Mouse (Mus musculus) hindbrain, postnatal 0 days (tissue): ENCODE measurements around the gene Ttll11. TPM values are rescaled to one million over a fixed set of nuclear protein-coding genes. Genes with fewer than 3 reads are reported as not detected.

Experiments
- ATAC-seq: fragments of 200-750 bp; cut with Nextera tagmentation; 2 replicates; pipeline ENCODE4 v1.8.0; 2017; ENCODE audit warnings: mild to moderate bottlenecking, moderate TSS enrichment, moderate library complexity
- DNase-seq: peaks from one replicate; pipeline ENCODE4 v3.0.0-alpha.2; 2015; ENCODE audit warnings: low spot score
- H3K27ac ChIP-seq: fragments of 300-500 bp; sonication (generic); 2 replicates; pipeline ENCODE4 v1.5.1; 2014; ENCODE audit warnings: mild to moderate bottlenecking
- H3K27me3 ChIP-seq: fragments of 300-500 bp; sonication (generic); 2 replicates; pipeline ENCODE4 v1.6.1; 2014; ENCODE audit warnings: low read length, mixed read lengths; ENCODE audit not compliant: insufficient read depth
- H3K36me3 ChIP-seq: fragments of 300-500 bp; sonication (generic); 2 replicates; pipeline ENCODE4 v1.6.1; 2014; ENCODE audit warnings: low read length, mixed read lengths; ENCODE audit not compliant: insufficient read depth
- H3K4me1 ChIP-seq: fragments of 300-500 bp; sonication (generic); 2 replicates; pipeline ENCODE4 v1.6.1; 2014; ENCODE audit warnings: antibody characterized with exemption, low read length, mixed read lengths; ENCODE audit not compliant: insufficient read depth
- H3K4me2 ChIP-seq: fragments of 300-500 bp; sonication (generic); 2 replicates; pipeline ENCODE4 v1.6.1; 2014; ENCODE audit warnings: low read depth, mild to moderate bottlenecking, low read length, moderate library complexity, mixed read lengths
- H3K4me3 ChIP-seq: fragments of 300-500 bp; sonication (generic); 2 replicates; pipeline ENCODE4 v1.5.1; 2014; ENCODE audit warnings: low read length
- H3K9ac ChIP-seq: fragments of 300-500 bp; sonication (generic); replicated peaks from 2 replicates; pipeline ENCODE4 v1.6.1; 2014; ENCODE audit warnings: mild to moderate bottlenecking, low read length, moderate library complexity, mixed read lengths
- H3K9me3 ChIP-seq: fragments of 300-500 bp; sonication (generic); 2 replicates; pipeline ENCODE4 v1.6.1; 2016; ENCODE audit warnings: low read length, mixed read lengths
- CTCF ChIP-seq: IDR thresholded peaks from 2 replicates; pipeline ENCODE4 v1.5.1; 2016; ENCODE audit warnings: antibody characterized with exemption, control low read depth, low read depth
- WGBS: fragments of 180-500 bp; shearing (Covaris S2); extraction: QIAGEN DNeasy Blood & Tissue Kit; methylation state at CpG from one replicate; pipeline ENCODE4 v1.1.7; 2014; 5-methylcytosine and 5-hydroxymethylcytosine counted together
- polyA plus RNA-seq: library from polyadenylated mRNA; unstranded; fragments of >200 nt; fragmentation: Nextera tagmentation; extraction: Ambion mirVana; gene quantifications from 2 replicates; pipeline ENCODE4 v1.2.1, GENCODE M21; 2015
- total RNA-seq: library from RNA; depleted of rRNA; stranded (reverse); fragments of >200 nt; gene quantifications from 2 replicates; pipeline ENCODE4 v1.2.3, GENCODE M21; 2014

Ttll11 gene
- total and polyA plus RNA-seq, 2 experiments from 2014 or later = 5.8 to 8.2 TPM

GRCm38 (mm10) chr2:36008071-36008470 is 28.4 kb upstream of the Ttll11 start:
- Histone ChIP-seq H3K36me3 (no peaks in the 10 kb centered on the region), H3K4me3 (no peak overlapping the region), H3K4me1 (peaks cover 6% of the 10 kb centered on the region; the same call in 1 of the 2 replicates), H3K9ac (no peak overlapping the region), H3K27me3 (no peaks in the 10 kb centered on the region), H3K27ac (no peak overlapping the region), H3K9me3 (no peaks in the 10 kb centered on the region), H3K4me2 (no peak overlapping the region)
- TF ChIP-seq CTCF = peak; percentile 92
- ATAC-seq (no peak), DNase-seq (peak; percentile 81)
- WGBS = 33% methylated on average over 1 of the region's 1 CpGs

DNA sequence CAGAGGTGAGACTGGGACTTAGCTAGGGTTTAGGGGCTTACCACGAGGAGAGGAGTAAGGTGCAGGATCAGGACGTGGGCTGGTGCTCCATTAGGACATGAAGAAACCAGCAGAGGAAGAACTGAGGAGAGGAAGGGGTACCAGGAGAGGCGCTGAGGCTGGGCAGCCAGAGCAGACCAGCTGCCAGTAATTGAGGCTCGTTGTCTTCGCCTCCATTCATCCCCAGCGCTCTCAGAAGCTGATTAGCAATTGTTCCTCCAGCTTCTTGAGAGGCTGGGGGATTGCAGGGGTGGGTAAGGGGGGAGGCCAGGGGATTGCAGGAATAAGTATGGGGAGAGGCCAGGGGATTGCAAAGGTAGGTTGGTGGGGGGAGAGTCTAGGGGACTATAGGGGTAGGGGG is 22.5 kb upstream of the Ttll11 start:
- ATAC-seq = no peak
- 46% methylated on average over 6 of the region's 6 CpGs for WGBS
- H3K27ac ChIP-seq = no peak overlapping the region

DNA sequence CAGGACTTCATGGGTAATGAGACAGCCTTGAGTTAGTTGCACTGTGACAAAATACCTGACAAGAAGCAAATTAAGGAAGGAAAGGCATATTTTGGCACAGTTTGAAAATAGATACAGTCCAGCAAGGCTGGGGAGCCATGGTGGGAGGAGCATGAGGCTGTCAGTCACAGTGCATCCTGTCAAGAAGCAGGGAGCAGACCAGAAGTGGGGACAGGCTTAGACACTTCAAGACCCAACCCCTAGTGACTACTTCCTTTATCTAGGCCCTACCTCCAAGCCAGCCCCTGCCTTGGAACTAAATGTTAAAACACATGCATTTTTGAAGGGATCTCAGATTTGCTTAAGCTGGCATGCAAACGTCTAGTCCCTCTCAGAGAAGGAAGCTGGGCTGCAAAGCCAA is 20.7 kb upstream of the Ttll11 start:
- Histone ChIP-seq H3K9me3 (no peaks in the 10 kb centered on the region), H3K4me1 (no peaks in the 10 kb centered on the region), H3K27ac (no peak overlapping the region), H3K9ac (no peak overlapping the region), H3K27me3 (no peaks in the 10 kb centered on the region), H3K36me3 (no peaks in the 10 kb centered on the region), H3K4me2 (no peak overlapping the region), H3K4me3 (no peak overlapping the region)
- TF ChIP-seq CTCF = no peak
- WGBS = 37% methylated on average over 1 of the region's 1 CpGs
- ATAC-seq = no peak
- no peak for DNase-seq

More for the DNA sequence above, 22.5 kb upstream of the Ttll11 start:
- Histone ChIP-seq H3K4me1 (no peaks in the 10 kb centered on the region), H3K36me3 (no peaks in the 10 kb centered on the region), H3K4me3 (no peak overlapping the region), H3K9ac (no peak overlapping the region), H3K4me2 (no peak overlapping the region), H3K27me3 (no peaks in the 10 kb centered on the region), H3K9me3 (no peaks in the 10 kb centered on the region)
- TF ChIP-seq CTCF = no peak
- no peak for DNase-seq

GRCm38 (mm10) chr2:35999212-35999611 is 19.5 kb upstream of the Ttll11 start:
- no peak for TF ChIP-seq CTCF
- ATAC-seq = no peak

GRCm38 (mm10) chr2:35998416-35998815 is 18.7 kb upstream of the Ttll11 start:
- Histone ChIP-seq H3K9me3 (no peaks in the 10 kb centered on the region), H3K4me1 (no peaks in the 10 kb centered on the region), H3K36me3 (no peaks in the 10 kb centered on the region), H3K4me3 (no peak overlapping the region), H3K27me3 (no peaks in the 10 kb centered on the region), H3K9ac (no peak overlapping the region), H3K27ac (no peak overlapping the region), H3K4me2 (no peak overlapping the region)
- no peak for TF ChIP-seq CTCF
- 86% methylated on average over 5 of the region's 5 CpGs for WGBS
- ATAC-seq (no peak), DNase-seq (no peak)

More at GRCm38 (mm10) chr2:35999212-35999611, 19.5 kb upstream of the Ttll11 start:
- H3K4me2 ChIP-seq = no peak overlapping the region
- no peak overlapping the region for H3K27ac ChIP-seq
- H3K9me3 ChIP-seq = no peaks in the 10 kb centered on the region
- no peak for DNase-seq
- no peaks in the 10 kb centered on the region for H3K36me3 ChIP-seq
- no peak overlapping the region for H3K4me3 ChIP-seq
- H3K9ac ChIP-seq = no peak overlapping the region
- no peaks in the 10 kb centered on the region for H3K27me3 ChIP-seq
- H3K4me1 ChIP-seq = no peaks in the 10 kb centered on the region

- no peak for ATAC-seq
- no peaks in the 10 kb centered on the region for H3K9me3 ChIP-seq
- no peak for TF ChIP-seq CTCF
- H3K36me3 ChIP-seq = no peaks in the 10 kb centered on the region
- no peaks in the 10 kb centered on the region for H3K27me3 ChIP-seq
- H3K4me1 ChIP-seq = no peaks in the 10 kb centered on the region
- H3K27ac ChIP-seq = no peak overlapping the region
- 87% methylated on average over 2 of the region's 2 CpGs for WGBS
- no peak for DNase-seq
- H3K9ac ChIP-seq = no peak overlapping the region
- no peak overlapping the region for H3K4me2 ChIP-seq
- H3K4me3 ChIP-seq = no peak overlapping the region
Observed at GRCm38 (mm10) chr2:35996753-35997152, 17.0 kb upstream of the Ttll11 start.

DNA sequence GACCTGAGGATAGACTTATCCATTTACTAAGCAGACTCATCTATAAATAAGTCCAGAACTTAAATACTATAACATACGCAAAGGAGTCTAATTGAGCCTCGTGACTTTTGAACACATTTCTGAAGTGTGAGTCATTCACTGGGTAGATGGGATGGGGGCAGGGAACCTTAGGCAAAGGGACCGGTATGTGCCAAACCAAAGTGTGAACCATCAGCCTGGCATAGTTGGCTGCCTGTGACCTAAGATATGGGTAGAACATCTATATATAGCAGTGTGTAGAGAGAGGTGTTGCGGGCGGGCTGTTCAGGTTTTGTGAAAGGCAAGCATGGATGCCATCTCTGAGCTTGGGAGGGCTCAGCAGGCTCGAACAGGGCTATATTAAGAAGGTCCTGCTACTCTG is 14.6 kb upstream of the Ttll11 start:
- no peaks in the 10 kb centered on the region for H3K9me3 ChIP-seq
- WGBS = 91% methylated on average over 6 of the region's 6 CpGs
- no peak overlapping the region for H3K27ac ChIP-seq
- H3K4me2 ChIP-seq = no peak overlapping the region
- H3K4me3 ChIP-seq = no peak overlapping the region
- no peak overlapping the region for H3K9ac ChIP-seq
- H3K36me3 ChIP-seq = no peaks in the 10 kb centered on the region
- ATAC-seq (no peak), DNase-seq (no peak)
- TF ChIP-seq CTCF = no peak
- H3K27me3 ChIP-seq = no peaks in the 10 kb centered on the region
- no peaks in the 10 kb centered on the region for H3K4me1 ChIP-seq
